Mouse (Mus musculus) cerebellum, adult 11 months (tissue): ENCODE data around the gene Ifitm6.
"Not testable (repeated sequence)": the region's sequence is repeated elsewhere in the genome, so short reads cannot be mapped to it uniquely, and the experiment has no call there.

ENCODE experiments used
- DNase-seq: peaks from one replicate; pipeline ENCODE4 v3.0.0; 2022

Ifitm6 gene

GRCm38 (mm10) chr7:141017824-141018223, at the start of gene Ifitm6:
Gene Ifitm6, minus strand, starts transcription at chr7:141017924.
- not testable (repeated sequence) for DNase-seq

DNA sequence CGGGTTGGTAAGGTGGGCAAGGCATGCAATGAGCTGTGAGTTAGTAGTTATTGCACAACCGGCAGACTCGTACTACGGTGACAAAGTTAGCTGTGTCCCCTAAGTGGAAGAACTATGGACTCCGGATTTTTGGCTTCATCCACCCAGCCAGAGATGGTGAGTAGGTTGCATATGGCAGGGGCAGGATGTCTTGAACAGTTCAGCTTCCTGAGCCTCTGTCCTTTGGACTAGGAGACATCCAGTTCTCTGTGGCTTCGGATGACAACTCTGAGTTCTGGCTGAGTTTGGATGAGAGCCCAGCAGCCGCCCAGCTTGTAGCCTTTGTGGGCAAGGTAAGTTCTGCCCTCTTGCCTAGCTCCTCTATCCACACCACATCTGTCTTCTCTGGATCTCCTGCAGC, 46.9 kb upstream of the Ifitm6 start:
- no peak for DNase-seq

DNA sequence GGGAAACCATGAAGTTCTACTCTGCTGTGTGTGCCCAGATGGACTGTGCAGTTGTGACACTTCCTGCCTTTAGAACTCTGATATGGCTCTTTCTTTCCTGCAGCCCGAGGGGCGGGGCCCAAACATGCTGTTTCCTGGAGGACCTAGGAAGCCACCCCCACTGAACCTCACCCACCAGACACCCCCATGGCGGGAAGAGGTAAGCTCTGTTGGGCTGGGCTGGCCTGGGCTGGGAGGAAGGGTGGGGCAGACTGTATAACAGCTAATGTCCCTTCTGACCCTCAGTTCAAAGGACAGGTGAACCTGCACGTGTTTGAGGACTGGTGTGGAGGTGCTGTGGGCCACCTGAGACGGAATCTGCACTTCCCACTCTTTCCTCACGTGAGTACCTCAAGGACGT, 46.5 kb upstream of the Ifitm6 start:
- DNase-seq, result no peak

DNA sequence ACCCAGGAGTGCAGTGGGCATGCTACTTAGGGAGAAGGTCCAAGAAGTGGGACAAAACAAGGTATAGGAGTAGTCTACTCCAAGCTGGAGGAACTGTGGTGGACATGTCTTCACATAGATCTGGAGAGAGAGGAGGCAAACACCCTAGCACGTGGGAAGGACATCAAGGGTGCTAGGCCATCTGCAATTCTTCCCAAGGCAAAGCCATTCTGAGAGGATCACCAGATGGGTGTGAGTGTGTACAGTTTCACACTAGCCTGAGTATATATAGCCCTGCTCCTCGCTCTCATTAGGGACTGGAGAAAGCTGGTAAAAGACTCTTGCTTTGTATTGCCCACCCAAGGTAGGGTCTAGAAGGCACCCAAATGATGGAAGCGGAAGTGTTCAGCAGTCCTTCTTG, 45.6 kb upstream of the Ifitm6 start:
- DNase-seq, result no peak

GRCm38 (mm10) chr7:141062525-141062924, 44.8 kb upstream of the Ifitm6 start:
- peak; percentile 58 for DNase-seq

- DNase-seq, result peak; percentile 57
These were observed 43.6 kb upstream of the Ifitm6 start for GRCm38 (mm10) chr7:141061269-141061692.

- peak; percentile 91 for DNase-seq
These were observed 42.9 kb upstream of the Ifitm6 start, which contains the start of gene B4galnt4 for GRCm38 (mm10) chr7:141060426-141061242. Gene B4galnt4, plus strand, starts transcription at chr7:141061104.

GRCm38 (mm10) chr7:141059929-141060328, 42.2 kb upstream of the Ifitm6 start:
- DNase-seq, result no peak

- DNase-seq, result no peak
These were observed 41.0 kb upstream of the Ifitm6 start for GRCm38 (mm10) chr7:141058601-141059341.

- DNase-seq, result no peak
These were observed 39.8 kb upstream of the Ifitm6 start for GRCm38 (mm10) chr7:141057541-141057940.

GRCm38 (mm10) chr7:141056976-141057375, 39.3 kb upstream of the Ifitm6 start:
- DNase-seq, result no peak

- DNase-seq, result no peak
These were observed 38.1 kb upstream of the Ifitm6 start for GRCm38 (mm10) chr7:141055785-141056184.

DNA sequence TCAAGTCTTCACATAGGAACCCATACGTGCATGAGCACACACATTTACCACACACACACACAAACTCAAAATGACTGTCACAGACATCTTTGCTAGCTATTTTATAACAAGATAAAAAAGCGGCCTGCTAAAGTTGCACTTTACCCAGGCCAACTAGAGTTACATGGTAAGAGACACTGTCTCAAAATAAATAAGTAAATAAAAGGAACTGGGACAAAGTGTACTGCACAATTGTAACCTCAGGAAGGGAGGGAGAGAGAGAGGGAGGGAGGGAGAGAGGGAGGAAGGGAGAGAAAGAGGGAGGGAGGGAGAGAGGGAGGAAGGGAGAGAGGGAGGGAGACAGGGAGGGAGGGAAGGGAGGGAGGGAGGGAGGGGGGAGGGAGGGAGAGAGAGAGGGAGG, 34.7 kb upstream of the Ifitm6 start:
- DNase-seq, result no peak

DNA sequence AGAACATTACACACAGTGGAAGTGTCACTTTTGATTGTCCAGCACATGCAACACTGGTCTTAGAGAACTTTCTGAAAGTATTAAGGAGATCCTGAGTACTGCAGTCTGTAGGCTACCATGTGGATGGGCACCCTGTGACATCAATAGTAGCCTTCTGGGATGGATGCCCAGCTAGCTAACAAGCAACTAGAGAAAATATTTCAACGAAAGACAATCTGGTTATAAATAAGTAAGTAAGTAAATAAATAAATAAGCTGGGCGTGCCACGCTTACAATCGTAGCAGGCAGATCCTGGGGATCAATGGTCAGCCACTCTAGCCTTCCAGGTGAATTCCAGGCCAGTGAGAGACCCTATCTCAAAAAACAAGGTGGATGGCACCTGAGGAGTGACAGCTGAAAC, 34.3 kb upstream of the Ifitm6 start:
- DNase-seq, result no peak

DNA sequence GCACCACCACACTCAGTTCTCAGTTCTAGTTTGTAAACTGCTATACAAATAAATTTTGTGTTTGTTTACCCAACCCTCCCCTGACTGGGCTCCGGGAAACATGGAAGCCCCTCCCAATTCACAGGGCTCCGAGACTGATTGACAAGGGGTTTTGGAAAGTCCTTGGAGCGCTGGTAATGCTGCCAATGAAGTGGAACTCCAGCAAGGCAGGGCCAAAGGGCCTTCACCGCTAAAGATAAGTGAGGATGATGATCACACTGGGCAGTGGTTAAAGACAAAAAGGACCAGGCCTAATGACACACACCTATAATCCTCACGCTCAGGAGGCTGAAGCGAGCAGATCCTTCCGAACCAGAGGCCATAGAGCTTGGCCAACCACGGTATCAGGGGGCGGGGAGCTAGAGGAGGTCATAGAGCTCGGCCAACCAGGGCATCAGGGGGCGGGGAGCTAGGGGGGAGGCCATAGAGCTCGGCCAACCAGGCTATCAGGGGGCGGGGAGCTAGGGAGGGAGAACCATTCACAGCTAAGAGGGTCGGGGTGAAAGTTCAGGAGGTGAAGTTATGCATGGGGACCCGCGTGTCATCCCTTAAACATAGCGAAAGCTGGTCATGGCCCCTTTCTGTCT, 33.4 kb upstream of the Ifitm6 start:
- DNase-seq, result no peak

DNA sequence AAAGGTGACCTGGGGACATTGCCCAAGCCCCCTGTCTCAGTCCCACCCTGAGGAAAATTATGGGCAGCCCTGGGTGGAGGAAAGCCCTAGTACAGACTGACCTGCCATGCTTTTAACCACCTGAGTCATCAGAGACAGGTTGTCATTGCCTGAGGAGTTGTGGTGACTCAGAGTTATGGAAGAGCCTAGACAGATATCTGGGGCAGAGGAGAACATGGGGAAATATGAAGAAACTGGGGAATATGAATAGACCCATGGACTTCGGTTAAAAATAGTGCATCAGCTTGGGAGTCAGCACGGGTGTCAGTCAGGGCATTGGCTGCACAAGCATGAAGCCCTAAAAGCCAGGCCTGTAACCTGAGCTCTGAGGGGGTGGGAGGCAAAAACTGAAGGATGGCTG, 31.6 kb upstream of the Ifitm6 start:
- DNase-seq, result no peak

DNA sequence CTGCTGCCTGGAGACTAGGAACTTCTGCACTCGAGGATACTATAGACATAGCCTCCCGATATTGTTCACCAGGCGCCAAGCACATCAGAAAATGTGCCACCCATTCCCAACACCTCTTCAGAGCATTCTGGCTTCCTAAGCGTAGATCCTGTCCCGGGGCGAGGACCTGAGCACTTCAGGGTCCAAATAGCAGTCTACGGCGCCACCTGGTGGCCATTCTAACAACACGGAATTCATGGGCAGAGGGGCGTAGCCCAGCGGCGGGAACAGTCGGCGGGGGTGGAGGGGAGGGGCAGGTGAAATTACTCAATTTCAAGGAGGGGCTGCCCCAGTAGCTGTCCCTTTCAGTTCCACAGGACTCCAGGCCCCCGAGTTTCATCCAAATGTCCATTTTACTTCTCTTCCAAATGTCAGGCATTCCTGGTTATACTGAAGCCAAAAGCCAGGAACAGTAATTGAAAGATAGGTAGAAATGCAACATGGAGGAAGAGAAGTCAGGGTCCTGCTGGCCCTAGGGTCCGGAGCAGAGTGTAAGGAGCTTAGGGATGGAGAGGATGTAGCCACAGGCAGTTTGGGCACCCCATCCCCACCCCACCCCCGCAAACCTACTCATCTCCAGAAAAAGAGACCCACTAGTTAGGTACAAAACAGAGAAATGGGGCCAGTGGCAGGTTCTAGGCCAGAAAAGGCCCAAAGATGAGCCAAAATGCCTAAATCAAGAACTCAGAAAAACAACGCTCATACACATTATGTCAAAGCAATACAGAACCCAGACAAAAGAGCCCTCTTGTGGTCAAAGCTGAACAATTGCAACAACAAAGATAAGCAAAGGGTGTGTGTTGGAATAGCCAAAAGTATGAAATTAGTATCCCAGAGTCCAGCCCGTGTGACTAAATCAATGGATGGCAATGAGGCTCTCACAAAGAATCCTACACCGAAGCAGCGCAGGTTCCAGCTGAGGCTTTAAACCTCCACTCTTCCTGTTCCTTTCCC, 30.8 kb upstream of the Ifitm6 start:
- peak; percentile 87 for DNase-seq

DNA sequence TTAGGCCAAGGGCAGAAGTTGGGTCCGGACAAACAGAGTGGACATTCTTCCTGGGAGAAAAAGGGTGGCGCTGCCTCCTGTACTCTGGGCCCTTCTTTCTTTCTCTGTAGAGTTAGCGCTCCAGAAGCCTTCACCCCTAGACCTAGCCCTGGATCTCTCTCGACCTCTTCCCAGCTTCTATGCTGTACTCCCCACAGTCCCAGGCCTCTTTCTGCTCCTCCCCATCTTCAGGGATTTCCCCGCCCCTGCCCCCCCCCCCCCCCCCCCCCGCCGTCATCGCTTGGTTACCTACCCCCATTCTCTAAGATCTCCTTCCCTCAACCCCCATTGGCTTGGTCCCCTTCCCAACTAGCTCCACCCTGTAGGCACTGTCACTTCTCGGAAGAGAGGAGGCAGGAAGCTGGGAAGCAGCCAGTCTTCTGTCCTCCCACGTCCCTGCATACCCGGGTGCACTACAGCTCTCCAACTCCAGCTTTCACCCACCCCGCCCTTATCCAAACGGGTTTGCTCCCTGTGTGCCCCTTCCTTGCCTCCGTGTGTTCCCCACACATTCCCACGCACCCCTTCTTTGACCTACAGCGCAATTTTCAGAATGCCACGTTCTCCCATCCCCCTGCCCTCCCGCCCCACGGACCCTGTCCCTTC, 30.0 kb upstream of the Ifitm6 start:
- no peak for DNase-seq

DNA sequence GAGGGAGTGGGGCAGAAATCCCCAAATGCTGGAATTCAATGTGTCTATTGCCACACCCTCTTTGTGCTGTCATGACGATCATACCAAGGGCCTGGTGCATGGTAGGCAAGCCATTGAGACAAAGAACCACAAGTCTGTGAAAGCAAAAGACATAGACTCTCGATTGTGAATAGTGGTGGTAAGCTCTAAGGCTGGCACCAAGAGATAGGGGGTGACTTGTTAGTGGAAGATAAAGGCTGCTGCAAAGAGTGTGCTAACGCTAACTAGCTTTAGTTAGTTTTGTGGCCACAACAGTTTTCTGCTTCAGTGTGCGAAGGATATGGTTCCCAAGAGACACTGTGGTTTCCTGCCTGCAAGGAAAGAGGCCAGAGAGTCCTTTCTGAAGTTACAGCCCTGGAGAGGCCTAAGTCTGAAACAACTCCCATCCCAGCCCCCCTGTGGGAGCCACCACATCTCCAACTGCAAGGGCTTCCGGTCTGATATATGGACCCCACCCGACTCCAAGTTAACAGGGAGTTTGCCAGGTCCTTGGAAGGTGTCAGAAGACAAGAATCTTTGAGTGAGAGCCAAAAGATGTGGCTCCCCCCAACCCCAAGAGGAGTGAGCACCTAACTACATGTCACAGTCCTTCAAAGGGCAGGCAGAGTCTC, 29.3 kb upstream of the Ifitm6 start:
- DNase-seq, result no peak

DNA sequence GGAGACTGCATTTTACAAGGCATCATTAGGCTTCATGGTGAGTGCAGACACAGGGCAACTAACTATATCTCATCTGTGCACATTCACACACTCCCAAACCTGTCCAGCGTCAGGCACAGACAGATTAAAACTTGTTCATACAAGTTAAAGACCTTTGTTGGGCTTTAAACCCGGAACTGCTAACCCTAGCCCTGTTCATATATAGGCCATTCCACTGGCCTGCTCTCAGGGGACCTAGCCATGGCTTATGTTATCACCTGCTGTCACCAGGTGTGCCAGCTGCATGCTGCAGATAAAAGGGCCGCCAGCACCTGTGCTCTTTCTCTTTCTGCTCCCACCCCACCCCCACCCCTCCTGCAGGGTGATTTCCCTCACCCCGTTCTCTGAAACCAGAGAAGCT, 24.8 kb upstream of the Ifitm6 start:
- no peak for DNase-seq

DNA sequence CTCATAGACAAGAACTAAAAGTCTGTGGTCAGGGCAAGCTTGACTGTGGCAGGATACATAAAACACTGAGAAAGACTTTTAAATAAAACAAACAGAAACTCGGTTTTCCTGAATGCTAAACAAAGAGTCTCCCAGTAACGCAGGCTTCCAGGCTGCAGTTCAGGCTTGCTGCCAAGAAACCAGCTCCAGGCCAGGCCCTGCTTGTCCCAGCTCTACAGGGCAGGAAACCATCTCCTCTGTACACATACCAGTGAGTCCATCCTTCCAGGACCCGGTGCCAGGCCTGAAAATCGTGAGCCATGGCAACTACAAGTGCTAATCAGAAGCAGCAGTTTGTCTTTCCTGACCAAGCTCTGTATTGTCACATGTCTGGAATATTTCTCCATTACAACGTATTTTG, 23.9 kb upstream of the Ifitm6 start:
- DNase-seq, result peak; percentile 30
